Mouse (Mus musculus) stomach, postnatal 0 days (tissue): ENCODE data around the gene Pygo1. TPM values are rescaled to one million over a fixed set of nuclear protein-coding genes. Genes with fewer than 3 reads are reported as not detected.

Experiments
- ATAC-seq: fragments of 200-750 bp; cut with Nextera tagmentation; 2 replicates; pipeline ENCODE4 v1.8.0; 2017; ENCODE audit not compliant: low FRiP score, low TSS enrichment
- DNase-seq: peaks from one replicate; pipeline ENCODE4 v3.0.0-alpha.2; 2016; ENCODE audit warnings: low spot score
- H3K27ac ChIP-seq: fragments of 300-500 bp; sonication (generic); replicated peaks from 2 replicates; pipeline ENCODE4 v1.5.1; 2014; ENCODE audit warnings: mild to moderate bottlenecking, control low read depth
- H3K27me3 ChIP-seq: fragments of 300-500 bp; sonication (generic); 2 replicates; pipeline ENCODE4 v1.6.1; 2014; ENCODE audit warnings: low read length; ENCODE audit not compliant: control insufficient read depth, insufficient read depth
- H3K36me3 ChIP-seq: fragments of 300-500 bp; sonication (generic); 2 replicates; pipeline ENCODE4 v1.6.1; 2014; ENCODE audit warnings: low read length, mixed read lengths; ENCODE audit not compliant: control insufficient read depth, insufficient read depth
- H3K4me1 ChIP-seq: fragments of 300-500 bp; sonication (generic); replicated peaks from 2 replicates; pipeline ENCODE4 v1.6.1; 2014; ENCODE audit warnings: antibody characterized with exemption; ENCODE audit not compliant: control insufficient read depth, insufficient read depth
- H3K4me2 ChIP-seq: fragments of 300-500 bp; sonication (generic); replicated peaks from 2 replicates; pipeline ENCODE4 v1.6.1; 2014; ENCODE audit warnings: low read depth, mild to moderate bottlenecking, control low read depth, moderate library complexity
- H3K4me3 ChIP-seq: fragments of 300-500 bp; sonication (generic); 2 replicates; pipeline ENCODE4 v1.5.1; 2014; ENCODE audit warnings: low read depth, low read length, control low read depth
- H3K9ac ChIP-seq: fragments of 300-500 bp; sonication (generic); 2 replicates; pipeline ENCODE4 v1.6.1; 2014; ENCODE audit warnings: mild to moderate bottlenecking, low read length, control low read depth, mixed read lengths
- H3K9me3 ChIP-seq: fragments of 300-500 bp; sonication (generic); 2 replicates; pipeline ENCODE4 v1.6.1; 2016; ENCODE audit warnings: low read length; ENCODE audit not compliant: control insufficient read depth
- CTCF ChIP-seq: IDR thresholded peaks from 2 replicates; pipeline ENCODE4 v1.5.1; 2016; ENCODE audit warnings: antibody characterized with exemption, low read depth, mild to moderate bottlenecking, moderate library complexity
- EP300 ChIP-seq: optimal IDR thresholded peaks from 2 replicates; pipeline ENCODE3; 2016; ENCODE audit warnings: antibody characterized with exemption
- WGBS: fragments of 180-500 bp; shearing (Covaris S2); extraction: QIAGEN DNeasy Blood & Tissue Kit; methylation state at CpG from one replicate; pipeline ENCODE4 v1.1.7; 2014; 5-methylcytosine and 5-hydroxymethylcytosine counted together
- polyA plus RNA-seq: library from polyadenylated mRNA; unstranded; fragments of >200 nt; fragmentation: Nextera tagmentation; extraction: Ambion mirVana; gene quantifications from 2 replicates; pipeline ENCODE4 v1.2.1, GENCODE M21; 2015

Pygo1 gene
- polyA plus RNA-seq, 1 experiment from 2014 or later = 1.1 TPM

- H3K27ac ChIP-seq = no peak overlapping the region; the same call in 1 of the 2 replicates
- no peak overlapping the region for H3K4me3 ChIP-seq
- H3K9ac ChIP-seq = no peak overlapping the region
- no peak for TF ChIP-seq CTCF
- no peak for TF ChIP-seq EP300
- no peaks in the 10 kb centered on the region for H3K36me3 ChIP-seq
- DNase-seq = peak; percentile 33
- peaks cover 4% of the 10 kb centered on the region; the same call in 1 of the 2 replicates for H3K4me1 ChIP-seq
- no peaks in the 10 kb centered on the region for H3K27me3 ChIP-seq
- H3K9me3 ChIP-seq = no peaks in the 10 kb centered on the region
- WGBS = 45% methylated on average over 16 of the region's 16 CpGs
- no peak for ATAC-seq
- no peak overlapping the region for H3K4me2 ChIP-seq
Observed at GRCm38 (mm10) chr9:72880225-72880960, 45.1 kb upstream of the Pygo1 start.

GRCm38 (mm10) chr9:72881026-72881768 is 44.2 kb upstream of the Pygo1 start:
- Histone ChIP-seq H3K4me2 (peak overlapping the region; percentile 11; the same call in 1 of the 2 replicates), H3K9me3 (no peaks in the 10 kb centered on the region), H3K36me3 (no peaks in the 10 kb centered on the region), H3K9ac (no peak overlapping the region), H3K27me3 (no peaks in the 10 kb centered on the region), H3K27ac (no peak overlapping the region), H3K4me1 (peaks cover 4% of the 10 kb centered on the region; the same call in 1 of the 2 replicates), H3K4me3 (no peak overlapping the region)
- ATAC-seq (no peak), DNase-seq (no peak)
- 27% methylated on average over 15 of the region's 15 CpGs for WGBS
- no peak for TF ChIP-seq CTCF
- TF ChIP-seq EP300 = no peak

DNA sequence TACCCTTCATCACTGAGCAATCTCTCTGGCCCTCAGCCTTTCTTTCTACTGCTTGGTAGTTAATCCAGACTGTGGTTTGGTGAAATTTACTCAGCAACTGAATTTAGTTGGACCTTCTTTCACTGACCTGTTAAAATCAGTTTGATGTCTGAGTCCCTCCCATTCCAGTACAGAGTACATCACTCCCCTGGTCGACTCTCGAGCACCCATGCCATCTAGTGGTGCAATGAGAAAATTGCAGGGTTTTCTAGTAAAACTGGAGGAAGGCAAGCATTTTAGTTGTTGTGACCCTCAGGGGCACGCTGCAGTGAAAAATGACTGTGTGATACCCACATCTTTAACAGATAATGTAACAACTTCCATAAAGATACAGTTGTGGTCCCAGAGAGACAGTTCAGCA is 41.5 kb upstream of the Pygo1 start:
- peaks cover 4% of the 10 kb centered on the region; the same call in 1 of the 2 replicates for H3K4me1 ChIP-seq
- WGBS = 8% methylated on average over 3 of the region's 3 CpGs
- H3K4me3 ChIP-seq = no peak overlapping the region
- ATAC-seq = 0 out of 2 replicates have a peak, but pooled peaks have one; percentile 56
- H3K9ac ChIP-seq = no peak overlapping the region
- no peaks in the 10 kb centered on the region for H3K9me3 ChIP-seq
- no peaks in the 10 kb centered on the region for H3K36me3 ChIP-seq
- H3K27ac ChIP-seq = no peak overlapping the region
- TF ChIP-seq EP300 (no peak), CTCF (peak; percentile 95)
- no peaks in the 10 kb centered on the region for H3K27me3 ChIP-seq
- DNase-seq = peak; percentile 34
- H3K4me2 ChIP-seq = no peak overlapping the region

GRCm38 (mm10) chr9:72889777-72890176 is 35.7 kb upstream of the Pygo1 start:
- Histone ChIP-seq H3K9ac (no peak overlapping the region), H3K36me3 (no peaks in the 10 kb centered on the region), H3K4me3 (no peak overlapping the region), H3K4me2 (no peak overlapping the region), H3K4me1 (no peaks in the 10 kb centered on the region), H3K9me3 (no peaks in the 10 kb centered on the region), H3K27ac (no peak overlapping the region), H3K27me3 (no peaks in the 10 kb centered on the region)
- DNase-seq = no peak
- 70% methylated on average over 1 of the region's 1 CpGs for WGBS
- ATAC-seq = no peak
- TF ChIP-seq CTCF (peak; percentile 70), EP300 (no peak)

GRCm38 (mm10) chr9:72890499-72891085 is 34.9 kb upstream of the Pygo1 start:
- H3K27ac ChIP-seq = no peak overlapping the region
- 82% methylated on average over 10 of the region's 10 CpGs for whole genome bisulfite sequencing
- DNase-seq (no peak), ATAC-seq (no peak)
- no peak for TF ChIP-seq EP300
- no peak for TF ChIP-seq CTCF
- no peaks in the 10 kb centered on the region for H3K27me3 ChIP-seq
- H3K4me2 ChIP-seq = no peak overlapping the region
- H3K36me3 ChIP-seq = no peaks in the 10 kb centered on the region
- no peak overlapping the region for H3K9ac ChIP-seq
- H3K9me3 ChIP-seq = no peaks in the 10 kb centered on the region
- no peaks in the 10 kb centered on the region for H3K4me1 ChIP-seq
- no peak overlapping the region for H3K4me3 ChIP-seq
